Mouse (Mus musculus) ES-E14 (cell line): ENCODE measurements around the gene Slc41a3.

ENCODE experiments used
- CHD2 ChIP-seq: IDR thresholded peaks from 2 replicates; pipeline ENCODE4 v1.6.1; 2014; ENCODE audit warnings: mild to moderate bottlenecking, low read depth, low read length, inconsistent platforms
- HCFC1 ChIP-seq: IDR thresholded peaks from 2 replicates; pipeline ENCODE4 v1.6.1; 2012; ENCODE audit warnings: low read length, inconsistent platforms, borderline replicate concordance; ENCODE audit not compliant: insufficient read depth
- MAFK ChIP-seq: IDR thresholded peaks from 2 replicates; pipeline ENCODE4 v1.6.1; 2014; ENCODE audit warnings: mild to moderate bottlenecking, low read depth, low read length, inconsistent platforms; ENCODE audit not compliant: insufficient read depth
- ZC3H11A ChIP-seq: IDR thresholded peaks from 2 replicates; pipeline ENCODE4 v1.6.1; 2012; ENCODE audit warnings: low read depth, mild to moderate bottlenecking, inconsistent platforms, low read length, borderline replicate concordance
- ZNF384 ChIP-seq: IDR thresholded peaks from 2 replicates; pipeline ENCODE4 v1.6.1; 2012; ENCODE audit warnings: low read depth, low read length, inconsistent platforms

- no peak for TF ChIP-seq HCFC1
- no peak for TF ChIP-seq ZNF384
- TF ChIP-seq MAFK = no peak
- no peak for TF ChIP-seq CHD2
- TF ChIP-seq ZC3H11A = no peak
These were observed 34.1 kb upstream of the Slc41a3 start for GRCm38 (mm10) chr6:90570392-90570791.
